Comparison of ENCODE assay signal across 17 mouse cellular contexts in the genomic region with DNA sequence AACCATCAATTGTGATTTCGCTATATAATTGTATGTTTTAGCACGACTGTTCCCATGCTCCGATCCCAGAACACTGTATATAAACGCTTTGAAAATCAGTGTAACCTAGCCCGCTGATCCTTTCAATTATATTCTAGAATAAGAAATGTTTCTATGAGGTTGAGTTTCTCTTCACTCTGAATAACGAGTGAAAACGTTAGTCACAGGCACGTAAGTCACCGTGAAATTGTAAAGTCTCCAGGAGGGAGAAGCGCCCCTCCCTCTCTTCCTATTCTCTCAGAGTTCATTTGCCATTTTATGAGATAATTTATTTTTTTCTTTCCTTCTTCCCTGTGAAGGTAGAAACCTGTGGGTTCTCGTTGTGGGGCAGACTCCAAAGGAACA. TPM values are rescaled to one million over a fixed set of nuclear protein-coding genes. Genes with fewer than 3 reads are reported as not detected.
DNase-seq lines count a peak whose midpoint lies in the region; ATAC-seq and TF ChIP-seq lines count a peak whose summit lies in the region.
"Had no signal": no experiment of that assay in that cellular context is flagged by ENCODE, and none has a peak within 500 bp of the region (broad histone marks: within the 10 kb centered on the region; RNA-seq: fewer than 3 reads in every experiment).

No protein-coding gene starts in this region.

- H3K9me3 ChIP-seq in limb, embryonic 12.5 days, result no peaks in the 10 kb centered on the region
- no peaks in the 10 kb centered on the region for H3K9me3 ChIP-seq in liver, embryonic 12.5 days (replicated peaks)
- H3K9me3 ChIP-seq: G1E; heart, embryonic 13.5 days; hindbrain, embryonic 12.5 days had no signal

- DNase-seq in spleen, adult 2 months (ENCODE audit: low read depth in 1 of 2, low spot score in 2 of 2), result no peak
- DNase-seq in spleen, postnatal 14 days (ENCODE audit: low spot score in 2 of 2), result no peak
- DNase-seq in adipocyte (ENCODE audit: low spot score), result peak; percentile 93
- DNase-seq in adrenal gland, postnatal 14 days, result no peak
- DNase-seq in right cerebral cortex, postnatal 36 days (ENCODE audit: low spot score in 2 of 2), result no peak
- DNase-seq: adrenal gland, postnatal 25 days; cerebellum, adult 18-20 months; cerebellum, adult 9-11 months; gastrocnemius, postnatal 25 days; heart, postnatal 4 days had no signal

- TF ChIP-seq POLR2A in spleen, adult 2 months (IDR thresholded peaks at IDR 0.05; ENCODE audit: low read depth, low read length), result no peak

- no peaks in the 10 kb centered on the region for H3K27me3 ChIP-seq in spleen, adult 2 months (ENCODE audit: control insufficient read depth, insufficient read depth, low read length)
- no peaks in the 10 kb centered on the region for H3K27me3 ChIP-seq in limb, embryonic 12.5 days
- no peaks in the 10 kb centered on the region for H3K27me3 ChIP-seq in liver, embryonic 12.5 days (replicated peaks)
- H3K27me3 ChIP-seq: heart, embryonic 13.5 days; hindbrain, embryonic 12.5 days had no signal

- no peak overlapping the region for H3K9ac ChIP-seq in limb, embryonic 12.5 days (replicated peaks)
- H3K9ac ChIP-seq in liver, embryonic 12.5 days, result no peak overlapping the region
- H3K9ac ChIP-seq: heart, embryonic 13.5 days; hindbrain, embryonic 12.5 days had no signal

- H3K4me2 ChIP-seq in limb, embryonic 12.5 days, result 0 out of 2 replicates have a peak overlapping the region, but pooled peaks have one; percentile 6
- H3K4me2 ChIP-seq in liver, embryonic 12.5 days, result no peak overlapping the region
- H3K4me2 ChIP-seq: heart, embryonic 13.5 days; hindbrain, embryonic 12.5 days had no signal

- WGBS in spleen, adult 2 months, result 53% methylated on average over 11 of the region's 11 CpGs
- 56% methylated on average over 11 of the region's 11 CpGs for WGBS in limb, embryonic 12.5 days
- 76% methylated on average over 11 of the region's 11 CpGs for WGBS in liver, embryonic 12.5 days (ENCODE audit: insufficient replicate concordance)

- ATAC-seq in limb, embryonic 12.5 days (ENCODE audit: insufficient number of reproducible peaks, insufficient read depth, low FRiP score, low TSS enrichment, low read depth), result no peak; the same call in 1 of the 2 replicates
- no peak for ATAC-seq in liver, embryonic 12.5 days
- ATAC-seq: forebrain, embryonic 16.5 days; hindbrain, embryonic 16.5 days had no signal

- H3K4me1 ChIP-seq in spleen, adult 2 months (ENCODE audit: control insufficient read depth, insufficient read depth, insufficient read length), result peaks cover 12% of the 10 kb centered on the region; the same call in 1 of the 2 replicates
- H3K4me1 ChIP-seq in limb, embryonic 12.5 days (replicated peaks), result peaks cover 35% of the 10 kb centered on the region
- 0 out of 2 replicates have a peak, but pooled peaks cover 4% of the 10 kb centered on the region for H3K4me1 ChIP-seq in liver, embryonic 12.5 days
- H3K4me1 ChIP-seq: heart, embryonic 13.5 days had no signal

- H3K27ac ChIP-seq in spleen, adult 2 months (ENCODE audit: insufficient read depth, low read length), result peak overlapping the region; percentile 70
- peak overlapping the region; percentile 73 for H3K27ac ChIP-seq in limb, embryonic 12.5 days
- no peak overlapping the region for H3K27ac ChIP-seq in liver, embryonic 12.5 days
- H3K27ac ChIP-seq: heart, embryonic 13.5 days; hindbrain, embryonic 12.5 days had no signal

- no peaks in the 10 kb centered on the region for H3K36me3 ChIP-seq in spleen, adult 2 months (ENCODE audit: control insufficient read depth, insufficient read depth, low read length)
- no peaks in the 10 kb centered on the region for H3K36me3 ChIP-seq in limb, embryonic 12.5 days
- H3K36me3 ChIP-seq in liver, embryonic 12.5 days, result no peaks in the 10 kb centered on the region
- H3K36me3 ChIP-seq: G1E; heart, embryonic 13.5 days; hindbrain, embryonic 12.5 days had no signal

- H3K4me3 ChIP-seq in spleen, adult 2 months (ENCODE audit: extremely low read depth, insufficient read depth, insufficient read length), result no peak overlapping the region
- H3K4me3 ChIP-seq in limb, embryonic 12.5 days (replicated peaks), result no peak overlapping the region
- H3K4me3 ChIP-seq in liver, embryonic 12.5 days, result no peak overlapping the region
- H3K4me3 ChIP-seq: heart, embryonic 13.5 days; hindbrain, embryonic 12.5 days had no signal

- TF ChIP-seq CTCF in spleen, adult 2 months (IDR thresholded peaks at IDR 0.05; ENCODE audit: extremely low read depth, insufficient read depth, insufficient read length, insufficient replicate concordance), result no peak

RNA-seq across cellular contexts. Expression of a gene that starts 30.1 kb away (rescaled TPM):
- polyA plus RNA-seq in spleen, adult 2 months (2012; rRNA removed), result 10.1 and 19.0 TPM in 2 replicates
- 30.0 and 35.3 TPM in 2 replicates for polyA plus RNA-seq in limb, embryonic 12.5 days (2016; fragmentation: Nextera tagmentation; extraction: Ambion mirVana)
- 23.7 and 28.6 TPM in 2 replicates for total RNA-seq in adrenal gland, postnatal 14 days (2021)
- polyA plus RNA-seq in liver, embryonic 12.5 days (2016; fragmentation: Nextera tagmentation; extraction: Ambion mirVana), result 29.8 and 30.7 TPM in 2 replicates
- polyA plus RNA-seq: G1E had no signal

RNA-seq across cellular contexts. Expression of a gene that starts 51.1 kb away (rescaled TPM):
- polyA plus RNA-seq in spleen, adult 2 months (2012; rRNA removed), result 37.2 and 52.6 TPM in 2 replicates
- 57.9 and 59.7 TPM in 2 replicates for polyA plus RNA-seq in limb, embryonic 12.5 days (2016; fragmentation: Nextera tagmentation; extraction: Ambion mirVana)
- 42.6 and 53.7 TPM in 2 replicates for total RNA-seq in adrenal gland, postnatal 14 days (2021)
- polyA plus RNA-seq in liver, embryonic 12.5 days (2016; fragmentation: Nextera tagmentation; extraction: Ambion mirVana), result 35.6 and 36.9 TPM in 2 replicates
